Mouse (Mus musculus): Measurements from ENCODE around the gene Rflnb. TPM values are rescaled to one million over a fixed set of nuclear protein-coding genes. Genes with fewer than 3 reads are reported as not detected.

The Rflnb gene
- polyA plus RNA-seq, 1 experiment, result 11.5 TPM

- Histone ChIP-seq H3K27me3 (ENCODE audit: control insufficient read depth, insufficient read depth, low read length) (no peaks in the 10 kb centered on the region), H3K27ac (ENCODE audit: insufficient read depth, low read length) (no peak overlapping the region), H3K4me3 (ENCODE audit: extremely low read depth, insufficient read depth, insufficient read length) (no peak overlapping the region), H3K36me3 (ENCODE audit: control insufficient read depth, insufficient read depth, low read length) (peaks cover 7% of the 10 kb centered on the region), H3K4me1 (ENCODE audit: control insufficient read depth, insufficient read depth, insufficient read length) (no peaks in the 10 kb centered on the region)
- TF ChIP-seq POLR2A (IDR thresholded peaks at IDR 0.05; ENCODE audit: low read depth, low read length) (no peak), CTCF (IDR thresholded peaks at IDR 0.05; ENCODE audit: extremely low read depth, insufficient read depth, insufficient read length, insufficient replicate concordance) (no peak)
- no peak for DNase-seq (ENCODE audit: low read depth in 1 of 2, low spot score in 2 of 2)
- WGBS, result 89% methylated on average over 6 of the region's 6 CpGs
These were observed 17.8 kb upstream of the Rflnb start for GRCm38 (mm10) chr11:76045367-76045766.

GRCm38 (mm10) chr11:76044468-76044867, 16.9 kb upstream of the Rflnb start:
- 91% methylated on average over 6 of the region's 6 CpGs for WGBS
- Histone ChIP-seq H3K4me3 (ENCODE audit: extremely low read depth, insufficient read depth, insufficient read length) (no peak overlapping the region), H3K27me3 (ENCODE audit: control insufficient read depth, insufficient read depth, low read length) (no peaks in the 10 kb centered on the region), H3K27ac (ENCODE audit: insufficient read depth, low read length) (no peak overlapping the region), H3K36me3 (ENCODE audit: control insufficient read depth, insufficient read depth, low read length) (peaks cover 7% of the 10 kb centered on the region), H3K4me1 (ENCODE audit: control insufficient read depth, insufficient read depth, insufficient read length) (no peaks in the 10 kb centered on the region)
- TF ChIP-seq POLR2A (IDR thresholded peaks at IDR 0.05; ENCODE audit: low read depth, low read length) (no peak), CTCF (IDR thresholded peaks at IDR 0.05; ENCODE audit: extremely low read depth, insufficient read depth, insufficient read length, insufficient replicate concordance) (no peak)
- no peak for DNase-seq (ENCODE audit: low read depth in 1 of 2, low spot score in 2 of 2)

- Histone ChIP-seq H3K27ac (ENCODE audit: insufficient read depth, low read length) (no peak overlapping the region), H3K4me1 (ENCODE audit: control insufficient read depth, insufficient read depth, insufficient read length) (no peaks in the 10 kb centered on the region; the same call in 1 of the 2 replicates), H3K27me3 (ENCODE audit: control insufficient read depth, insufficient read depth, low read length) (no peaks in the 10 kb centered on the region), H3K36me3 (ENCODE audit: control insufficient read depth, insufficient read depth, low read length) (peaks cover 7% of the 10 kb centered on the region), H3K4me3 (ENCODE audit: extremely low read depth, insufficient read depth, insufficient read length) (no peak overlapping the region)
- TF ChIP-seq CTCF (IDR thresholded peaks at IDR 0.05; ENCODE audit: extremely low read depth, insufficient read depth, insufficient read length, insufficient replicate concordance) (no peak), POLR2A (IDR thresholded peaks at IDR 0.05; ENCODE audit: low read depth, low read length) (no peak)
- no peak for DNase-seq (ENCODE audit: low read depth in 1 of 2, low spot score in 2 of 2)
- WGBS, result 79% methylated on average over 5 of the region's 5 CpGs
These were observed 15.3 kb upstream of the Rflnb start for GRCm38 (mm10) chr11:76042882-76043281.

- no peak overlapping the region for H3K27ac ChIP-seq (ENCODE audit: insufficient read depth, low read length)
- H3K27me3 ChIP-seq (ENCODE audit: control insufficient read depth, insufficient read depth, low read length), result no peaks in the 10 kb centered on the region
- peaks cover 6% of the 10 kb centered on the region for H3K36me3 ChIP-seq (ENCODE audit: control insufficient read depth, insufficient read depth, low read length)
- peaks cover 2% of the 10 kb centered on the region; the same call in 1 of the 2 replicates for H3K4me1 ChIP-seq (ENCODE audit: control insufficient read depth, insufficient read depth, insufficient read length)
- TF ChIP-seq POLR2A (IDR thresholded peaks at IDR 0.05; ENCODE audit: low read depth, low read length) (no peak), CTCF (IDR thresholded peaks at IDR 0.05; ENCODE audit: extremely low read depth, insufficient read depth, insufficient read length, insufficient replicate concordance) (no peak)
- WGBS, result 84% methylated on average over 10 of the region's 10 CpGs
- DNase-seq (ENCODE audit: low read depth in 1 of 2, low spot score in 2 of 2), result no peak
- H3K4me3 ChIP-seq (ENCODE audit: extremely low read depth, insufficient read depth, insufficient read length), result no peak overlapping the region
These were observed 14.6 kb upstream of the Rflnb start for GRCm38 (mm10) chr11:76042041-76042638.

- Histone ChIP-seq H3K27ac (ENCODE audit: insufficient read depth, low read length) (no peak overlapping the region), H3K4me1 (ENCODE audit: control insufficient read depth, insufficient read depth, insufficient read length) (peaks cover 2% of the 10 kb centered on the region; the same call in 1 of the 2 replicates), H3K36me3 (ENCODE audit: control insufficient read depth, insufficient read depth, low read length) (no peaks in the 10 kb centered on the region; the same call in 1 of the 2 replicates), H3K4me3 (ENCODE audit: extremely low read depth, insufficient read depth, insufficient read length) (no peak overlapping the region), H3K27me3 (ENCODE audit: control insufficient read depth, insufficient read depth, low read length) (no peaks in the 10 kb centered on the region)
- TF ChIP-seq POLR2A (IDR thresholded peaks at IDR 0.05; ENCODE audit: low read depth, low read length) (no peak), CTCF (IDR thresholded peaks at IDR 0.05; ENCODE audit: extremely low read depth, insufficient read depth, insufficient read length, insufficient replicate concordance) (no peak)
- DNase-seq (ENCODE audit: low read depth in 1 of 2, low spot score in 2 of 2), result no peak
- WGBS, result 75% methylated on average over 4 of the region's 4 CpGs
These were observed 13.3 kb upstream of the Rflnb start for GRCm38 (mm10) chr11:76040761-76041376.

- 35% methylated on average over 8 of the region's 8 CpGs for WGBS
- TF ChIP-seq POLR2A (IDR thresholded peaks at IDR 0.05; ENCODE audit: low read depth, low read length), result no peak
- TF ChIP-seq CTCF (IDR thresholded peaks at IDR 0.05; ENCODE audit: extremely low read depth, insufficient read depth, insufficient read length, insufficient replicate concordance), result no peak
- DNase-seq (ENCODE audit: low read depth in 1 of 2, low spot score in 2 of 2), result no peak
- Histone ChIP-seq H3K27me3 (ENCODE audit: control insufficient read depth, insufficient read depth, low read length) (no peaks in the 10 kb centered on the region), H3K4me1 (ENCODE audit: control insufficient read depth, insufficient read depth, insufficient read length) (peaks cover 2% of the 10 kb centered on the region; the same call in 1 of the 2 replicates), H3K27ac (ENCODE audit: insufficient read depth, low read length) (no peak overlapping the region), H3K36me3 (ENCODE audit: control insufficient read depth, insufficient read depth, low read length) (no peaks in the 10 kb centered on the region; the same call in 1 of the 2 replicates), H3K4me3 (ENCODE audit: extremely low read depth, insufficient read depth, insufficient read length) (no peak overlapping the region)
These were observed 12.5 kb upstream of the Rflnb start for GRCm38 (mm10) chr11:76040106-76040505.
